Mouse (Mus musculus) bone marrow macrophage, adult 2 months (primary cell): Measurements from ENCODE around the gene Rbpms2. TPM values are rescaled to one million over a fixed set of nuclear protein-coding genes. Genes with fewer than 3 reads are reported as not detected.
"Not testable (repeated sequence)": the region's sequence is repeated elsewhere in the genome, so short reads cannot be mapped to it uniquely, and the experiment has no call there.

Source experiments
- H3K27ac ChIP-seq: 2 replicates; pipeline ENCODE4 v1.5.1; 2012; ENCODE audit warnings: low read depth, low read length; ENCODE audit not compliant: insufficient read depth
- H3K4me1 ChIP-seq: 2 replicates; pipeline ENCODE4 v1.6.1; 2012; ENCODE audit warnings: low read length; ENCODE audit not compliant: control insufficient read depth, insufficient read depth
- H3K4me3 ChIP-seq: 2 replicates; pipeline ENCODE4 v1.5.1; 2012; ENCODE audit warnings: mild to moderate bottlenecking, low read length, moderate library complexity; ENCODE audit not compliant: insufficient read depth
- CTCF ChIP-seq: IDR thresholded peaks from 2 replicates; pipeline ENCODE4 v1.5.1; 2012; ENCODE audit warnings: low read depth, mild to moderate bottlenecking, low read length, moderate library complexity
- POLR2A ChIP-seq: IDR thresholded peaks from 2 replicates; pipeline ENCODE4 v1.6.1; 2012; ENCODE audit warnings: mild to moderate bottlenecking, low read depth, low read length, borderline replicate concordance
- polyA plus RNA-seq: library from polyadenylated mRNA; stranded (reverse); fragments of >200 nt; gene quantifications from 2 replicates; pipeline ENCODE4 v1.2.4, GENCODE M21; 2012; ENCODE audit not compliant: missing spikeins, insufficient read depth, insufficient read length

Gene Rbpms2
- polyA plus RNA-seq, 1 experiment, result not detected

- TF ChIP-seq CTCF (no peak), POLR2A (no peak)
- Histone ChIP-seq H3K4me1 (peaks cover 19% of the 10 kb centered on the region), H3K4me3 (no peak overlapping the region), H3K27ac (no peak overlapping the region)
Observed at GRCm38 (mm10) chr9:65672996-65673395, 43.5 kb downstream of the Rbpms2 start.

GRCm38 (mm10) chr9:65675461-65676357, 46.3 kb downstream of the Rbpms2 start:
- Histone ChIP-seq H3K4me1 (peaks cover 39% of the 10 kb centered on the region), H3K4me3 (peak overlapping the region; percentile 52), H3K27ac (0 out of 2 replicates have a peak overlapping the region, but pooled peaks have one; percentile 9)
- no peak for TF ChIP-seq CTCF
- TF ChIP-seq POLR2A, result no peak

GRCm38 (mm10) chr9:65676358-65677118, 47.1 kb downstream of the Rbpms2 start:
- Histone ChIP-seq H3K27ac (no peak overlapping the region), H3K4me1 (peaks cover 45% of the 10 kb centered on the region), H3K4me3 (peak overlapping the region; percentile 64)
- no peak for TF ChIP-seq POLR2A
- TF ChIP-seq CTCF, result no peak

GRCm38 (mm10) chr9:65677119-65677462, 47.6 kb downstream of the Rbpms2 start:
- H3K4me1 ChIP-seq, result peaks cover 50% of the 10 kb centered on the region
- H3K4me3 ChIP-seq, result peak overlapping the region; percentile 64
- no peak overlapping the region for H3K27ac ChIP-seq
- TF ChIP-seq CTCF (no peak), POLR2A (no peak)

- TF ChIP-seq CTCF (no peak), POLR2A (no peak)
- H3K4me1 ChIP-seq, result peaks cover 54% of the 10 kb centered on the region
- no peak overlapping the region for H3K4me3 ChIP-seq
- H3K27ac ChIP-seq, result no peak overlapping the region
Observed at GRCm38 (mm10) chr9:65679181-65679761, 49.8 kb downstream of the Rbpms2 start.

- Histone ChIP-seq H3K4me1 (peaks cover 56% of the 10 kb centered on the region), H3K27ac (peak overlapping the region; percentile 18; the same call in 1 of the 2 replicates)
Observed at GRCm38 (mm10) chr9:65680938-65681633, 51.6 kb downstream of the Rbpms2 start.

GRCm38 (mm10) chr9:65681634-65681940, 52.1 kb downstream of the Rbpms2 start:
- no peak for TF ChIP-seq CTCF
- TF ChIP-seq POLR2A, result no peak
- Histone ChIP-seq H3K4me1 (peaks cover 56% of the 10 kb centered on the region), H3K4me3 (no peak overlapping the region), H3K27ac (no peak overlapping the region)

More at GRCm38 (mm10) chr9:65680938-65681633, 51.6 kb downstream of the Rbpms2 start:
- TF ChIP-seq POLR2A, result no peak
- TF ChIP-seq CTCF, result no peak
- H3K4me3 ChIP-seq, result no peak overlapping the region

- TF ChIP-seq CTCF (no peak), POLR2A (no peak)
- H3K27ac ChIP-seq, result no peak overlapping the region
- peaks cover 54% of the 10 kb centered on the region for H3K4me1 ChIP-seq
- no peak overlapping the region for H3K4me3 ChIP-seq
Observed at GRCm38 (mm10) chr9:65682183-65682582, 52.7 kb downstream of the Rbpms2 start.

GRCm38 (mm10) chr9:65682994-65683393, 53.5 kb downstream of the Rbpms2 start:
- Histone ChIP-seq H3K27ac (no peak overlapping the region), H3K4me1 (peaks cover 47% of the 10 kb centered on the region), H3K4me3 (no peak overlapping the region)
- TF ChIP-seq CTCF, result 0 out of 2 replicates have a peak, but pooled peaks have one; percentile 13
- no peak for TF ChIP-seq POLR2A

- H3K27ac ChIP-seq, result no peak overlapping the region
- TF ChIP-seq CTCF (no peak), POLR2A (no peak)
- H3K4me1 ChIP-seq, result peaks cover 35% of the 10 kb centered on the region
- H3K4me3 ChIP-seq, result no peak overlapping the region
Observed at GRCm38 (mm10) chr9:65684704-65685103, 55.3 kb downstream of the Rbpms2 start.

- H3K4me3 ChIP-seq, H3K27ac ChIP-seq: not testable (repeated sequence)
- H3K4me1 ChIP-seq, result peaks cover 27% of the 10 kb centered on the region
Observed at GRCm38 (mm10) chr9:65689869-65690268, 60.4 kb downstream of the Rbpms2 start.
